Mouse (Mus musculus): ENCODE data around the gene Tipin. TPM values are rescaled to one million over a fixed set of nuclear protein-coding genes. Genes with fewer than 3 reads are reported as not detected.

Tipin gene
- total RNA-seq (2015) (280 and 286 TPM in 2 replicates), total RNA-seq (2017) (316 and 335 TPM in 2 replicates)

- peak; percentile 95 for ATAC-seq (replicated peaks; ENCODE audit: poor library complexity)
Measured at GRCm38 (mm10) chr9:64281105-64281780, at the start of gene Tipin. TSS of gene Tipin (plus strand) at chr9:64281581.

GRCm38 (mm10) chr9:64231674-64232073, 49.7 kb upstream of the Tipin start:
- ATAC-seq (replicated peaks; ENCODE audit: poor library complexity) = no peak

GRCm38 (mm10) chr9:64232257-64232957, 49.0 kb upstream of the Tipin start:
- ATAC-seq (replicated peaks; ENCODE audit: poor library complexity) = no peak

- no peak for ATAC-seq (replicated peaks; ENCODE audit: poor library complexity)
Measured at GRCm38 (mm10) chr9:64233656-64234055, 47.7 kb upstream of the Tipin start.

GRCm38 (mm10) chr9:64234768-64235435, 46.5 kb upstream of the Tipin start, which contains the start of gene Uchl4:
TSS of gene Uchl4 (plus strand) at chr9:64235201.
- no peak for ATAC-seq (replicated peaks; ENCODE audit: poor library complexity)

GRCm38 (mm10) chr9:64236056-64236455, 45.3 kb upstream of the Tipin start:
- ATAC-seq (replicated peaks; ENCODE audit: poor library complexity) = no peak

GRCm38 (mm10) chr9:64240116-64240515, 41.3 kb upstream of the Tipin start:
- ATAC-seq (replicated peaks; ENCODE audit: poor library complexity) = no peak

GRCm38 (mm10) chr9:64240681-64241080, 40.7 kb upstream of the Tipin start:
- ATAC-seq (replicated peaks; ENCODE audit: poor library complexity) = no peak

- ATAC-seq (replicated peaks; ENCODE audit: poor library complexity) = peak; percentile 70
Measured at GRCm38 (mm10) chr9:64242381-64242831, 39.0 kb upstream of the Tipin start.

GRCm38 (mm10) chr9:64249371-64249770, 32.0 kb upstream of the Tipin start:
- ATAC-seq (replicated peaks; ENCODE audit: poor library complexity) = no peak; the same call in 1 of the 2 replicates

- ATAC-seq (replicated peaks; ENCODE audit: poor library complexity) = no peak
Measured at GRCm38 (mm10) chr9:64250111-64250730, 31.2 kb upstream of the Tipin start.

GRCm38 (mm10) chr9:64252591-64253020, 28.8 kb upstream of the Tipin start:
- no peak for ATAC-seq (replicated peaks; ENCODE audit: poor library complexity)

- peak; percentile 98 for ATAC-seq (replicated peaks; ENCODE audit: poor library complexity)
Measured at GRCm38 (mm10) chr9:64253021-64253904, 28.1 kb upstream of the Tipin start, which contains the start of gene Map2k1. TSS of gene Map2k1 (minus strand) at chr9:64253631.

- ATAC-seq (replicated peaks; ENCODE audit: poor library complexity) = no peak
Measured at GRCm38 (mm10) chr9:64255422-64255821, 26.0 kb upstream of the Tipin start.

- ATAC-seq (replicated peaks; ENCODE audit: poor library complexity) = no peak
Measured at GRCm38 (mm10) chr9:64256204-64256603, 25.2 kb upstream of the Tipin start.

- no peak for ATAC-seq (replicated peaks; ENCODE audit: poor library complexity)
Measured at GRCm38 (mm10) chr9:64259906-64260305, 21.5 kb upstream of the Tipin start.

- no peak for ATAC-seq (replicated peaks; ENCODE audit: poor library complexity)
Measured at GRCm38 (mm10) chr9:64261023-64261422, 20.4 kb upstream of the Tipin start.

GRCm38 (mm10) chr9:64264813-64265212, 16.6 kb upstream of the Tipin start:
- ATAC-seq (replicated peaks; ENCODE audit: poor library complexity) = no peak

- ATAC-seq (replicated peaks; ENCODE audit: poor library complexity) = no peak
Measured at GRCm38 (mm10) chr9:64267231-64267630, 14.2 kb upstream of the Tipin start.

GRCm38 (mm10) chr9:64268196-64268595, 13.2 kb upstream of the Tipin start:
- no peak for ATAC-seq (replicated peaks; ENCODE audit: poor library complexity)
